Mouse (Mus musculus) frontal cortex, postnatal 36 days (tissue): ENCODE measurements around the gene Zfp738.
"Not testable (repeated sequence)": the region's sequence is repeated elsewhere in the genome, so short reads cannot be mapped to it uniquely, and the experiment has no call there.

ENCODE experiments used
- DNase-seq, 2 experiments: peaks; one replicate each; pipeline ENCODE4 v3.0.0; 2022; ENCODE audit warnings: low spot score in 2 of 2

Zfp738 gene

GRCm38 (mm10) chr13:67686971-67687370, at the start of gene Zfp738:
Gene Zfp738 (minus strand): TSS chr13:67687071.
- no peak for DNase-seq

- DNase-seq, result not testable (repeated sequence)
Observed at GRCm38 (mm10) chr13:67734391-67734790, 47.5 kb upstream of the Zfp738 start.

DNA sequence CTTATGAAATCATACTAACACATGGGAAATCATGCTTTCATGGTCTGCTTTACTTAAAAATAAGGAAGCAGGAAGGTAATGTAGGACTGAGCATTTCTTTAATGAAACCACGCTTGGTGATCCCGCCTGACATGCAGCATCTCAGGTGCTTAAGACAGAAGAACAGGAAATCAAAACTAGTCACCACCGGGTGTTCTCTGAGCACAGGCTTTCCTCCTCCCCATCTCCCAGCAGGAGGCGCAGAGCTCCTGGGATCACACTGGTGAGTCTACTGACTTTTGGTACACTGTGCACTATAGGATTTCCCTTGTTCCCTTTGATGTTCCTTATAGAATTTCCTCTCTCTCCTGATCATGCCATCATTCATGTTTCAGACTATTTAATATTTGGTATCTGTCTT, 42.6 kb upstream of the Zfp738 start:
- DNase-seq, result peak; percentile 29 to 57

GRCm38 (mm10) chr13:67728641-67729318, 41.9 kb upstream of the Zfp738 start, which contains the start of gene Zfp65:
Gene Zfp65 (minus strand): TSS chr13:67729173.
- peak; percentile 64 to 71 for DNase-seq

GRCm38 (mm10) chr13:67728106-67728505, 41.2 kb upstream of the Zfp738 start:
- no peak for DNase-seq

- DNase-seq, result peak; percentile 2 to 16
Observed at GRCm38 (mm10) chr13:67725331-67725730, 38.5 kb upstream of the Zfp738 start.

DNA sequence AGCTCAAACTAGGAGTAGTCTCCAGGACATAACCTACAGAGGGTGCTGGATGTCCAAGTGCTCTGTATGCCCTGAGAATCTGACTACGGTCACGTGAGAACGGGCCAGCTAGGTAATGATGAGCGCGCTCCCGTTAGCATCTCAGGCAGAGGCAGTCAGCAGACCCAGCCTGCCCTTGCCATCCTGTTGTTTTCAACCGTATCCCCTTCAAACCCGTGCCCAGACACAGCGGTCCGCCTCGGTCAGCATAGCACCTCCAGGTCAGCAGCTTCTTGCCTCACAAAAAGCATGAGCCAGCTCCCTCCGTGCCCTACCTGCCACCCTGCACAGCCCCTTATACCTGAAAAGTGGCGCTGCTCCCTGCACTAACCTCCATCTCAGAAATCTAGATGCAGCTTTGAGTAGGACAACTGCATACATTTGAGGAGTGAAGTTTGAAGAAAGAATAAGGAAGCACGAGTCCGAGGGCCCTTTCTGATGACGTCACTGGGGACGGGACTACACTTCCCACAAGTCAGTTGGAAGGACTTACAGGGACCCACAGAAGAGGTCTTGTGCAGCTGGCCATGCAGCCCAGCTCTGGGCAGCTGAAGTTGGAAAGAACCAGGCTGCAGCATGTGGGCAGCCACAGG, 37.1 kb upstream of the Zfp738 start:
- peak; percentile 91 to 95 for DNase-seq

- not testable (repeated sequence) for DNase-seq
Observed at GRCm38 (mm10) chr13:67683841-67684240, 3.0 kb downstream of the Zfp738 start.

- DNase-seq, result peak; percentile 84 to 95
Observed at GRCm38 (mm10) chr13:67682959-67683735, 3.7 kb downstream of the Zfp738 start.

- no peak for DNase-seq
Observed at GRCm38 (mm10) chr13:67674902-67675301, 12.0 kb downstream of the Zfp738 start.

DNA sequence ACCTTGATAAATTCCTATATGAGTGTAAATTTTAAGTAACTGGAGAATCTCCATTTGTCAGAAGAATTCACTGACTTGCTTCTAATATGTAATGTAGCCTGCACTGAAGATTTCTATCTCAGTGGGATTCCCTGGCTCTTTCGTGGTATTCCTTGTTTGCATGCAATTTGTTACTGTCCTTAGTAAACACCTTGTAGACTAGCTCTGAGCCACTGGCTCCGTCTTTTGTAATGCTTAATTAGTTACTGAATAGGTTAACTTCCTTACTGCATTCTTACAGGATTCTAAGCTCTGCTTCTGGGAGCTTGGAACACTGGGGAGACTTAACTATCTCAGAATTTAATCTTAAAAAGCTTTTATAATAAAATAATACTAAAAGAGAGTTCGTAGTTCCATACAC, 34.4 kb downstream of the Zfp738 start:
- no peak for DNase-seq

- DNase-seq, result peak; percentile 82 to 93
Observed at GRCm38 (mm10) chr13:67637294-67638007, 49.4 kb downstream of the Zfp738 start, which contains the start of the genes Gm49345 and Zfp729a. Gene Gm49345 (minus strand): TSS chr13:67637769. Gene Zfp729a (minus strand): TSS chr13:67637791.

- DNase-seq, result no peak
Observed at GRCm38 (mm10) chr13:67610108-67610507, 76.8 kb downstream of the Zfp738 start.

DNA sequence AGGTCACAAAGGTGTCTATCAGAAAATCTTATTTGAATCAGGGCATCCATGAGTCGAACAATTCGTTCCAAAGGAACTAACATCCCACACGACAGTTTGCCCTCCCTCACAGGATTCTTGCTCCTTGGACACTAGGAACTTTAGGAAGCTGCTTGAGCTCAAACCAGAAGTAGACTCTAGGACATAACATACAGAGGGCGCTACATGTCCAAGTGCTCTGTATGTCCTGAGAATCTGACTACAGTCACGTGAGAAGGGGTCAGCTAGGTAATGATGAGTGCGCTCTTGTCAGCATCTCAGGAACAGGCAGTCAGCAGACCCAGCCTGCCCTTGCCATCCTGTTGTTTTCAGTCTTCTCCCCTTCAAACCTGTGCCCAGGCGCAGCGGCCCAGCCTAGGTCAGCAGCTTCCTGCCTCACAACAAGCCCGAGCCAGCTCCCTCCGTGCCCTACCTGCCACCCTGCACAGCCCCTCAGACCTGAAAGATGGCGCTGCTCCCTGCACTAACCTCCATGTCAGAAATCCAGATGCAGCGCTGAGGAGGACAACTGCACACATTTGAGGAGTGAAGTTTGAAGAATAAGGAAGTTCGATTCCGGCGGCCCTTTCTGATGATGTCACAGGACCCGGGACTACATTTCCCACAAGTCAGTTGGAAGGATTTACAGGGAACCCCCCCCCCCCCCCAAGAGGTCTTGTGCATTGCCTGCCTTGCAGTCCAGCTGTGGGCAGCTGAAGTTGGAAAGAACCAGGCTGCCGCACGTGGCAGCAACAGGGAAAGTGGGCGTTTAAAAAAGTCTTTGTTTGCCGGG, 77.6 kb downstream of the Zfp738 start, which contains the start of gene Zfp729b:
Gene Zfp729b (minus strand): TSS at position 642 of the 811 bp plus-strand sequence.
- DNase-seq, result peak; percentile 87 to 94
